Mouse (Mus musculus): Measurements from ENCODE around the gene Proser3.
"Not testable (repeated sequence)": the region's sequence is repeated elsewhere in the genome, so short reads cannot be mapped to it uniquely, and the experiment has no call there.

Proser3 gene

DNA sequence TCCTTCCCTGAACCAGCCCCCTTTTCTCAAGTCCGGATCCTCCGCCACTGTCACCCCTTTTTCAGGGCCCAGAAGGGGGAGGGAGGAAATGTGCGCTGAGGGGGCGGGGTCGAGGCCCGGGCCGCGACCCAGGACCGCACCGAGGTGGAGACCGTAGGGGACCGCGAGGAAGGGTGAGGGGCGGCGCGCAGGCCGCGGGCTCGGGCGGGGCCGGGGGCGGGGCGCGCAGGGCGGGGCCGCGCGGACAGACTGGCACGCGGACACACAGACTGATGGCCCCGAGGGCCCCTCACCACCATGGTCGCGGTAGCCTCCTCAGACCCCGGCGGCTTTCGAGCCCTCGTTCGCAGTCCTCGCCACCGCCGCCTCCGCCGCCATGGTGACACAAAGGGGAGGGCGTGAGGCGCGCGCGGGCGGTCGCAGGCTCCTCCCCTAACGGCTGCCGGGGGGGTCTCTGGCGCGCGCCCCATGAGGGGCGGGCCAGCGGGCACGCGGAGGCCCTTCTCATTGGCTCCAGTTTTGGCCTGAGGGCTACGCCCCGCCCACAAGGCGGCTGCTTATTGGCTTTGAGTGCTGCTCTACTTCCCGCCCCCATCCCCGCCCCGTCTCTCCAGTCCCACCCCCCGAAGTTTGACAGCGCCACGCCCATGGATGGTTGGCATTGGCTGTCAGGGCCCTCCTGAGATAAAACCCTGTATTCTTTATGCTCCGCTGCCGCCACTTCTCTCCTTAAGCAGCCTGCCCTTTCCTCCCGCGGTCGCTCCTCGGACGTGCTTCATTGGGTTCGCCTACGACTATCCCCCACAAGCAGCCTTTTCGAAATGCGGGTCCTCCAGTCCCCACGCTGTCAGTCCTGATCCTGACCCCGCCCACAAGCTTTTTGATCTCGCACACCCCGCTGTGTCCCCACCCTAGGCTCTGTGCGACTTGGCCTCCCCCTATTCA is 17.2 kb downstream of the Proser3 start, which contains the start of gene Arhgap33:
Gene Arhgap33 (minus strand): TSS at position 428 of the 945 bp plus-strand sequence.
- DNase-seq: peak; percentile 98

DNA sequence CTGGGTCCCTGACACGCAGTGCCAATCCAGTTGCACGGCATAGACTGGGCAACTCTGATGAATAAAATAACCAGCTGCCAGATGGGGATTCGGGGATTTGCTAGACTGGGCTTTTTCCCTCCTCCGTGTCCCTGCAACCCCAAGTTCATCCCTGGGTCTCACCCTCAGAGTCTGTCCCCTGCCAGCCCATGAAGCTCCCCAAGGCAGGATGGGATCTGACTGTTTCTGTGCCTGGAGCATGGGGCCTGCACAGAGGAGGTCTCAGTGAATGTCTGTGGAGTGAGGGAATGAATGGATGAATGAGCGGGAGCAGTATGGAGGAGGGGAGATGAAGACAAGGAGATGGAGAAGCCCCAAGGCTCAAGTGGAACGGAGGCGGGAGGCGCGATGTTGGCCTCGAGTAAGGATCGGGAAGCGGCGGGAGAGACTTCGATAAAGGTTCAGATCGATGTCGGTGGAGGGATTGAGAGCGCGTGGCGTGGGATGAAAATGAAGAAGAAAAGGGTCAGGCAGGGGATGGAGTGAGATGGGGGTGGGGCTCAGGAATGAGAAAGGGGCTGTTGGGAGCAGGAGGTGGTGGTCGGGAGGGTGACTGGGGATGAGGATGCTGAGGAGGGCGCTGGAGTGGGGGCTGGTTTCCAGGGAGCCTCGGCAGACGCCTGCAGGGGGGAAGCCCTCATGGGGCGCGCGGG is 18.0 kb downstream of the Proser3 start:
- DNase-seq: no peak

DNA sequence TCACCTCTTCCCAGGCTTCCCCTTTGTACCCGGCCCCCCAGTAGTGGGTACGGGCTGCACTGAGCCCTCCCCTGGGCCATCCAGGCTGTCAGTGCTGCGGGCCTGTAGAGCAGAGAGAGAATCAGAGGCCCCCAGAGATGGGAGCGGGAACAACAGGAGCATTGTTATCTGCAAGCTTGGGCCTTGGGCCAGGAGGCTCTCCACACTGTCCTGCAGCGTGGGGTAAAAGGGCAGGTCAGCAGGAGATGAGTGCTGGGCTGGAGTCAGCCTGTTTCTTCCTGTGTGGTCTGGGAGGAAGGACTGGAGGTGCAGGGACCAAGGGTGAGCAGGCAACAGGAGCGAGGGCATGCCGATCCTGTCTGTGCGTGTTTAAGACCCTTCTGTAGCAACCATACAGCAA is 19.2 kb downstream of the Proser3 start:
- DNase-seq: peak; percentile 80

DNA sequence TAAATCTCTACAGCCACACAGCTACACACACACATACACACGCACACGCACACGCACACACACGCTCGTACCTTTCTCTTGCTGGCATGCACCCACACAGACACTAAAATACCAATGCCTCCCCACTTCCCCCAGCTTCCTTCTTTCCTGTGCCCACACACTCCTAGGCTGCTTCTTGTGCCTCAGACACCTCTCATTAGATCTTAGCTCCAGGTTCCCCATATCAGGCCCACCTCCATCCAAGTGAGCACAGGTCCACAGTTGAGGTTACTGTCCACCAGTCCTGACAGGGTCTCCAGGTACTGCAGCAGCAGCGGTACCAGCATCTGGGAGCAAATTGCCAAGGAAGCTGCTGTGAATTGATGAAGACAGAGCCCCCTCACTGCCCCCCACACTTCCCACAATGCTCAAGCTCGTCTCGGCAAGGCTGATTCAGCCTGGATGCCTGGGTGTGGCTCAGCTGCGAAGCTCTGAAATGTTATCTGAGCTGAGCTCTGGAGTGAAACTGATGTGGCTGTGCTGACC is 20.7 kb downstream of the Proser3 start:
- DNase-seq: no peak

- no peak for DNase-seq
These were observed 25.1 kb downstream of the Proser3 start for GRCm38 (mm10) chr7:30526981-30527380.

GRCm38 (mm10) chr7:30526399-30526798 is 25.7 kb downstream of the Proser3 start:
- no peak for DNase-seq

DNA sequence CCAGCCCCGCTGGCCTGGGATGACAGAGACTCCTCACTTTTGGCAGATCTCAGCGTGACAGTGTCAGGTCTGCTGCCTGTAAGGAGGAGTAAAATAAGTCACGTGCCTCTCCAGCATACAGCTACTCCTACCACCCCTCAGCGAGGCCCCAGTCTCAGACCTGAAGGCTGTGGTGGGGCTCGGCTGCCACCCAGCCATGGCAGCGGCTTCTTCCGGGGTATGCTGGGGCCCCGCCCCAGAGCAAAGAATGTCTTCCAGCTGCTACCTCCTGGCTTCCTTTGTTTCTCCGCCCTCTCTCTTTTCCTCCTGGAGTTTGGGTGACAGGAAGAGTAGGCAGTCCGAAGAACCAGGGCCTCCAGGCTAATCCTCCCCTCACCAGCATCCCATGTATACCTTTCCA is 26.1 kb downstream of the Proser3 start:
- DNase-seq: no peak

GRCm38 (mm10) chr7:30524487-30524886 is 27.6 kb downstream of the Proser3 start:
- DNase-seq: no peak

GRCm38 (mm10) chr7:30522871-30523270 is 29.2 kb downstream of the Proser3 start:
- DNase-seq: peak; percentile 41

DNA sequence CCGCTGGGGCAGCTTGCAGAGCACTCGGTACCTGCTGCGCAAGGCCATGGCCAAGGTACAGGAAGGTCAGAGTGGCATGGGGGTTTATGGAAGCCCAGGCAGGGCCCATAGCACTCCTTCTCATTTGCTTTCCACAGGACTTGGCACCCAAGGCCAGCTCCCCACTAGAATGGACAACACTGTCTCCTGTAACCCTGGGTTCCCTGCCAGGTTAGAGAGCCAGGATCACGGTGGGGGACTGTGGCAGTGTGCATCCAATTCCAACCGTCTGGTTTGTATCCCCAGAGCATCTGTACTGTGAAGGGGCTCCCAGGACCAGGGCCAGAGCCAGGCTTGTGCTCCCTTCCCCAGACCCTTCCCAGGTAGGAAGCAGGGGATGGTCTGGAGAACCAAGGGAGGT is 31.2 kb downstream of the Proser3 start:
- DNase-seq: no peak

DNA sequence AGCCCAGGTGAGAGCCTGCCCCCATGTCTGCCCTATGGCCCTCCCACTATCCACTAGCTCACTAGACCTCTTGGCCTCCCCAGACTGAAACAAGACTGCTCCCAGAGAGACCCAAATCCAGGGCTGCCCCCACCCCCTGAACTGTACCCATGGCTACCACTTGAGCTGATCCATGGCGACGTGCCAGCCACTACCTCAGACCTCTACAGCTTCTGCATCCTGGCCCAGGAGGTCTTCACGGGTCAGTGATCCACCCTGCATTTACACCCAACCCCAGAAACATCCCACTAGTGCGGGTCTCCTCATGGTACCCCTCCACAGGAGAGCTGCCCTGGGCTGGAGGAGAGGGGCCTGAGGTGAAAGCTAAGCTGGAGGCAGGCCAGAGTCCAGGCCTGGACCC is 31.7 kb downstream of the Proser3 start:
- peak; percentile 56 for DNase-seq

DNA sequence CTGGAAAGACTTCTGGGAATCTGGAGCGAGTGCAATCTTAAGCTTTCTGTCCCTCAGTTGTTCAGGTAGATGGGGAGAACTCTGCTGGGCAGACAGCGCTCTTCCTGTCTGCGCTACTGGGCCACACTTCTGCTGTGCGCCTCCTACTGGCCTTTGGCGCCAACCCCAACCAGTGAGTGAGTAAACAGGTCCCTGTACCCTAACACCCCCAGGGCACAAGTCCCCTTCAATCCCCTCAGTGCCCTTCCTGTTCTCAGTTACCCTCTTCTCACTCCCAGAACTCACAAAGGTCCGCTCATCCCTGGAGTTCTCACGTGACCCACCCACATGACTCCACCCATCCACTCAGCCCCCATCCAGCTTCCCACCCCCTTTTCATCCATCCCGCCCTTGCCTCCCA is 33.8 kb downstream of the Proser3 start:
- DNase-seq: no peak

DNA sequence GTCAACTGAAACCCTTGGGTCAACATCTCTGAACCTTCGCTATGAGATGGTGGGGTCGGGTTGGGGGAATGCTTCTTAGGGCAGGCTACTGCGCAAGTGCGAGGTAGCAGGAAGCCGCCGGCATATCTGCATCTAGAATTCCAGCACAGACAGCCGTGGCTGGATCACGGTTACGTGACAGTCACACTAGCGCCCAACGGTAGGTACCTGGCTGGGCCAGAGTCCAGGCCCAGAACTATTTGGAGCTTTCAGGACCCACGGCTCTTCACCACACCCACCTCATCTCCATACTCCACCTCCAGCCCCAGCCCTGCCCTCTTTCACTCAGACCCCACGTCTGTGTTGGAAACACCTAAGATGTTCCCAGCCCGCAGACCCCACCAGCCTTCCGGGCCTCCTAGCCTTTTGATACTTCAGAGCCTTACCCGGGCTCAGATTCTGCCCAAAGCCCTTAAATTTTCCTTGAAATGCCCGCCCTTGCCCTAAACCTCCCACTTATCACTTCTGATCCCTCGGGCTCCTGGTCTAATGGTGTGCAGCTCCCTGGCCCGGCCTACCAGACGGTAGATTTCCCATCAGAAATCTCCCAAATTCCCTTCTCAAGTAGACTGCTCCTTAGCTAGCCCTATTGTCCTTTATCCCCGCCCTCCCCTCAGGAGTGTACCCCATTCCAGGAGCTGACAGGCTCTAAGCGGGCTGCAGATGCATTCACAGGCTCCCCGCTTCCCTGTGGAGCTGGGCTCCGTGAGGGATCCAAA is 36.9 kb downstream of the Proser3 start:
- DNase-seq: no peak

DNA sequence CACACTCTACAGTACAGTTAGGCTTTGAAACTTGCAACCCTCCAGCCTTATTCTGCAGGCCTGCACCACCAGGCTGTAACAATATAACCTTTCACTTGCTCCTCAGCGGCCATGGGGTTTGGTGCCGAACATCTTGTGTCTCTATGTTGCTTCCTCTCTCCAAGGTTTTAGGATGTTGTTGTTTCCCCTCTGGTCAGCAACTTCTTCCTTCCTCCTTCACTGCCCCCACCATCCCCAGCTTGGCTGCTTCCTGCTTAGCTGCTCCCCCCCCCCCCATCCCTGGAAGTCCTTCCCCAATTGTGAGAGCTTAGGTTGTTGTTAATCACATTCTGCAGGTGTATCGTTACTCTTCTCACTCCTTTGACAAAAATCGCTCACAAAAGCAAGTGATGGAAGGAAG is 44.0 kb downstream of the Proser3 start:
- DNase-seq: no peak

DNA sequence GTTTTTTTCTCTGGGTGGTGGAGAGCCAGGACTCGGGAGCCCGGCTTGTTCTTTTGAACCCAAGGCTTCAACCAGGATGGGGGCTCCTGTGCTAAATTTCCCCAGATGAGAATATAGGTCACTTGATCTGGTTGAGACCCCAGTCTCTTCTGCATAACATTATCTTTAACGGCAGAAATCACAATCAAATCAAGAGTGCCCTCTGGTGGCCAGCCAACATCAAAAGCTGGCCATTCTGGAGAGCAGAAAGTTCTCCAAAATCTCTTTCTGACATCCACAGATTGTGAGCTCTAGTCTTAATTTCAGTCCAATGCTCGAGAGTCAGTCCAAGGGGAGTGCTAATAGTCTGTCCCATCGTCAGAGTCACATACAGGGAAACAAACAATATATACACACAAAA is 50.9 kb downstream of the Proser3 start:
- DNase-seq: not testable (repeated sequence)

GRCm38 (mm10) chr7:30495506-30496042 is 56.5 kb downstream of the Proser3 start:
- DNase-seq: peak; percentile 44

GRCm38 (mm10) chr7:30493401-30493931 is 58.6 kb downstream of the Proser3 start, which contains the start of gene Prodh2:
Gene Prodh2, plus strand, starts transcription at chr7:30493622.
- peak; percentile 58 for DNase-seq

- peak; percentile 91 for DNase-seq
These were observed 59.3 kb downstream of the Proser3 start for GRCm38 (mm10) chr7:30492765-30493164.

- DNase-seq: no peak
These were observed 61.2 kb downstream of the Proser3 start for GRCm38 (mm10) chr7:30490957-30491307.

- DNase-seq: peak; percentile 61
These were observed 61.7 kb downstream of the Proser3 start for GRCm38 (mm10) chr7:30490251-30490956.

Measured in kidney, postnatal 10 days (tissue).